Mouse (Mus musculus) liver, embryonic 14.5 days (tissue): ENCODE measurements around the gene Celf2. TPM values are rescaled to one million over a fixed set of nuclear protein-coding genes. Genes with fewer than 3 reads are reported as not detected.

ENCODE experiments used
- ATAC-seq: fragments of 200-750 bp; cut with Nextera tagmentation; 2 replicates; pipeline ENCODE4 v1.8.0; 2017; ENCODE audit warnings: moderate number of reproducible peaks, mild to moderate bottlenecking, moderate library complexity; ENCODE audit not compliant: insufficient read depth
- DNase-seq, 3 experiments: peaks; one replicate each; pipeline ENCODE4 v3.0.0-alpha.2; 2012 to 2013; ENCODE audit warnings: low read depth in 3 of 3, low spot score in 3 of 3
- H3K27ac ChIP-seq: fragments of 300-500 bp; sonication (generic); 2 replicates; pipeline ENCODE4 v1.5.1; 2014; ENCODE audit warnings: moderate library complexity, mild to moderate bottlenecking, control low read depth, inconsistent platforms
- H3K27me3 ChIP-seq: fragments of 300-500 bp; sonication (generic); 2 replicates; pipeline ENCODE4 v1.6.1; 2014; ENCODE audit warnings: mild to moderate bottlenecking, low read length, moderate library complexity; ENCODE audit not compliant: control insufficient read depth, insufficient read depth
- H3K36me3 ChIP-seq: fragments of 300-500 bp; sonication (generic); replicated peaks from 2 replicates; pipeline ENCODE4 v1.6.1; 2014; ENCODE audit warnings: low read depth; ENCODE audit not compliant: control insufficient read depth, insufficient read depth
- H3K4me1 ChIP-seq, 2 experiments: fragments of 200-500 bp in 1 of 2; fragments of 300-500 bp in 1 of 2; sonication (generic) in 1 of 2; replicated peaks; 2 replicates each; pipeline ENCODE4 v1.6.1; 2012 to 2014; ENCODE audit warnings: antibody characterized with exemption in 1 of 2, inconsistent platforms in 1 of 2, low read length in 1 of 2; ENCODE audit not compliant: control insufficient read depth in 2 of 2, insufficient read depth in 2 of 2
- H3K4me2 ChIP-seq: fragments of 300-500 bp; sonication (generic); 2 replicates; pipeline ENCODE4 v1.6.1; 2014; ENCODE audit warnings: low read depth, mild to moderate bottlenecking, control low read depth, moderate library complexity
- H3K4me3 ChIP-seq, 2 experiments: fragments of 200-500 bp in 1 of 2; fragments of 300-500 bp in 1 of 2; sonication (generic) in 1 of 2; 2 replicates each; pipeline ENCODE4 v1.5.1; 2012 to 2014; ENCODE audit warnings: low read depth in 2 of 2, low read length in 2 of 2, mild to moderate bottlenecking in 2 of 2, control low read depth in 1 of 2, inconsistent platforms in 1 of 2, moderate library complexity in 1 of 2; ENCODE audit not compliant: insufficient read depth in 1 of 2
- H3K9ac ChIP-seq: fragments of 300-500 bp; sonication (generic); replicated peaks from 2 replicates; pipeline ENCODE4 v1.6.1; 2014; ENCODE audit warnings: mild to moderate bottlenecking, control low read depth, moderate library complexity
- H3K9me3 ChIP-seq: fragments of 300-500 bp; sonication (generic); 2 replicates; pipeline ENCODE4 v1.6.1; 2016; ENCODE audit warnings: low read length, mixed read lengths; ENCODE audit not compliant: control insufficient read depth
- CTCF ChIP-seq: IDR thresholded peaks from 2 replicates; pipeline ENCODE4 v1.5.1; 2016; ENCODE audit warnings: antibody characterized with exemption, low read depth, control low read depth
- EP300 ChIP-seq: IDR thresholded peaks from 2 replicates; pipeline ENCODE4 v1.6.1; 2016; ENCODE audit warnings: antibody characterized with exemption, low read depth
- WGBS: fragments of 180-500 bp; shearing (Covaris S2); extraction: QIAGEN DNeasy Blood & Tissue Kit; methylation state at CpG from one replicate; pipeline ENCODE4 v1.1.7; 2014; ENCODE audit not compliant: insufficient replicate concordance; 5-methylcytosine and 5-hydroxymethylcytosine counted together
- polyA plus RNA-seq, 2 experiments: library from polyadenylated mRNA; depleted of rRNA in 1 of 2; stranded (reverse) in 1 of 2; unstranded in 1 of 2; fragments of >200 nt; fragmentation: Nextera tagmentation in 1 of 2; extraction: Ambion mirVana in 1 of 2; gene quantifications; 2 replicates each; pipeline versions ENCODE4 v1.2.1 to v1.2.3; 2012 to 2014

Gene Celf2
- polyA plus RNA-seq, 2 experiments, result 3.9 to 7.8 TPM

DNA sequence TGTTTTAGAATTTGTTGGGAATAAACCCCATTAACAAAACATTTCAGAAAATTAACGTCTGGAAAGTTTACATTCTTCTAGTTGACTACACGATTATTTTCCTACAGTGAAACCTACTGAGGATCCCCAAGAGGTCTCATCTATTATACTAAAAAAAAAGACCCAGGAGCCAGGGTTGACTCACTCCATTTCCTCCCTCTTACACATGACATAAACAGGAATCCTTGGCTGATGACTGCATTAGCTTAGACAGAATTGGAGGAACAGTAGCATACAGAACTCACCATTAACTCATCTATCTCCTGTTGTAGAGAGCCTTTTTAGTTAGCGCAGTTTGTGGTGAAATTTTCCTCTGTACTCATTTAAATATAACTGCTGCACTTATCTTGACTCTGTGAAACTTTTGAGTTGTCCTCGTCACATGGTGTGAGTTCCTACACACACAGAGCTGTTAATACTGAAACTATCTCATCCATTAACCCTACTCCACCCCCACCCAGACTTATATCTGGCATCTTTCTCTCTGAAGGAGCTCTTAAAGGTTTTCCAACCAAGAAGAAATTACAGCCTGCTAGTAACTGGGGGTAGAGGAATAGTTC, 813.9 kb downstream of the Celf2 start:
- Histone ChIP-seq H3K9ac (no peak overlapping the region), H3K4me1 (peaks cover 0 to 2% of the 10 kb centered on the region in 2 experiments; a peak in 1 of 4 replicates), H3K27ac (no peak overlapping the region), H3K9me3 (no peaks in the 10 kb centered on the region), H3K4me3 (no peak overlapping the region), H3K36me3 (no peaks in the 10 kb centered on the region), H3K27me3 (no peaks in the 10 kb centered on the region), H3K4me2 (no peak overlapping the region)
- ATAC-seq (no peak), DNase-seq (no peak)
- WGBS, result 31% methylated on average over 4 of the region's 4 CpGs
- TF ChIP-seq EP300 (no peak), CTCF (no peak)

DNA sequence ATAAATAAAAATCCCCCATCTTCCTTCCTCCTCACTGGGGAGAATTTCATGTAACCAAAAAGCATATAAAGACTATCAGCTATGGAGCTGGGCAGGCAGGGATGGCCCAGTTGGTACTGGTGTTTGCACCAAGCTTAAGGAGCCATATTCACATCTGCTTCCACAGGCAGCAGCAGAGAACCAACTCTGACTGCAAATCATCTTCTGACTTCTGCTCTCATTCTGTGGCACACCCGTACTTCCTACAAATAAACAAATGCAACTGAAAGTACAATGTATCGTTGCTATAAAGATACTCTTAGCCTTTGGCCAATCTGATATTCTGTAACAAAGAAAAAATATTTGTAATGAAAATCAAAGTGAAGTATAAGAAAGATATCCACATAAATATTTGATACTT, 819.7 kb downstream of the Celf2 start:
- Histone ChIP-seq H3K9ac (no peak overlapping the region), H3K4me1 (no peaks in the 10 kb centered on the region), H3K4me3 (no peak overlapping the region), H3K9me3 (no peaks in the 10 kb centered on the region), H3K27ac (no peak overlapping the region), H3K27me3 (no peaks in the 10 kb centered on the region), H3K36me3 (no peaks in the 10 kb centered on the region), H3K4me2 (no peak overlapping the region)
- DNase-seq (no peak), ATAC-seq (no peak)
- WGBS, result 56% methylated on average over 2 of the region's 2 CpGs
- TF ChIP-seq EP300 (no peak), CTCF (no peak)

DNA sequence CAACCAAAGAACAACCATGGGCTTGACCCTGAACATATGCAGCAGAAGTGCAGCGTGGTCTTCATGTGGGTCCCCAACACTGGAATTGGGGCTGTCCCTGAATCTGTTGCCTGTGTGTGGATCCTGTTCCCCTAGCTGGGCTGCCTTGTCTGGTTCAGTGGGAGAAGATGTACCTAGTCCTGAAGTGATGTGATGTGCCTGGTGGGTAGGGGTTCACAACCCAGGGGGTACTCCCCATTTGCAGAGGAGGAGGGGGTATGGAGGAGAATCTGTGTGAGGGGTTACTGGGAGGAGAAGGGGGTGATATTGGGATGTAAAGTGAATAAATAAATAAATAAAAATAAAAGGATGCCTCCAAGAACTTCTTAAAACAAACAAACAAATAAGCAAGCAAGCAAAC, 831.1 kb downstream of the Celf2 start:
- no peaks in the 10 kb centered on the region for H3K4me1 ChIP-seq
- H3K36me3 ChIP-seq, result no peaks in the 10 kb centered on the region
- TF ChIP-seq CTCF (no peak), EP300 (no peak)
- whole genome bisulfite sequencing, result 56% methylated on average over 1 of the region's 1 CpGs
- no peaks in the 10 kb centered on the region for H3K9me3 ChIP-seq
- no peak overlapping the region for H3K4me2 ChIP-seq
- DNase-seq (no peak), ATAC-seq (no peak)
- no peaks in the 10 kb centered on the region for H3K27me3 ChIP-seq
- H3K9ac ChIP-seq, result no peak overlapping the region
- no peak overlapping the region for H3K27ac ChIP-seq
- H3K4me3 ChIP-seq, result no peak overlapping the region

DNA sequence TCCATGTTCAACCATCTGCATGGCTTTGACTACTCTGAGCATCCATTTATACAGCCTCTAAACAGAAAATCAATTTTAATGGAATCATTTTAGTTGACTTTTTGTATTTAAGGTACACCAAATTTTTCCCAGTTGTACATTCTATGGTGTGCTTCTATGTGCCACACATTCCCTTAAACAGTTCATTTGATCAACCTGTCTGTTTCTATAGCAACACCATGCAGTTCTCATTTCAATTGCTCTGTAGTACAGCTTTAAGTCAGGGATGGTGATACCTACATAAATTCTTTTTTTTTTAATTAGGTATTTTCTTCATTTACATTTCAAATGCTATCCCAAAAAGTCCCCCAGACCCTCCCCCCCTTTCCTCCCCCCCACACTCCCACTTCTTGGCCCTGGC, 831.9 kb downstream of the Celf2 start:
- no peaks in the 10 kb centered on the region for H3K36me3 ChIP-seq
- H3K9me3 ChIP-seq, result no peaks in the 10 kb centered on the region
- no peaks in the 10 kb centered on the region for H3K4me1 ChIP-seq
- no peak overlapping the region for H3K9ac ChIP-seq
- ATAC-seq (no peak), DNase-seq (no peak)
- H3K27ac ChIP-seq, result no peak overlapping the region
- TF ChIP-seq CTCF (no peak), EP300 (no peak)
- no peak overlapping the region for H3K4me3 ChIP-seq
- no peaks in the 10 kb centered on the region for H3K27me3 ChIP-seq
- no peak overlapping the region for H3K4me2 ChIP-seq

DNA sequence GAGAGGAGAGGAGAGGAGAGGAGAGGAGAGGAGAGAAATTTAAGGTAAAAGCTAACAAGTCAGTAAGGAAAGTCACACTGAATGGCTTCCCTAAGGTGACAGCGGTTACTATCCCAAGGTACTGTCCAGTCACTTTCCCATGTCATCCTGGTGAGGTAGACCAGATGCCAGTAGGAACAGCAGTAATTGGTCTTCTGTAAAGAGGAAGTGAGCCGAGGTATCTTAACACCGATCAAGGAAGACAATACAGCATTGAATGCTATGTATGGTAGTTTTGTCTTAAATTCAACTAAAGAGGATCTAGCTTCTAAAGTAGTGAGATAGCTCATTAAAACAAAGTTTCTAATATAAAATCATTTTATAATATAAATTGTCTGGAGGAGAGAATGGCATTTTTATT, 835.0 kb downstream of the Celf2 start:
- Histone ChIP-seq H3K9ac (no peak overlapping the region), H3K4me2 (no peak overlapping the region), H3K4me3 (no peak overlapping the region), H3K27ac (no peak overlapping the region), H3K27me3 (no peaks in the 10 kb centered on the region), H3K9me3 (no peaks in the 10 kb centered on the region), H3K36me3 (no peaks in the 10 kb centered on the region), H3K4me1 (no peaks in the 10 kb centered on the region)
- DNase-seq (no peak), ATAC-seq (no peak)
- 42% methylated on average over 3 of the region's 3 CpGs for WGBS
- TF ChIP-seq EP300, result no peak
- no peak for TF ChIP-seq CTCF

DNA sequence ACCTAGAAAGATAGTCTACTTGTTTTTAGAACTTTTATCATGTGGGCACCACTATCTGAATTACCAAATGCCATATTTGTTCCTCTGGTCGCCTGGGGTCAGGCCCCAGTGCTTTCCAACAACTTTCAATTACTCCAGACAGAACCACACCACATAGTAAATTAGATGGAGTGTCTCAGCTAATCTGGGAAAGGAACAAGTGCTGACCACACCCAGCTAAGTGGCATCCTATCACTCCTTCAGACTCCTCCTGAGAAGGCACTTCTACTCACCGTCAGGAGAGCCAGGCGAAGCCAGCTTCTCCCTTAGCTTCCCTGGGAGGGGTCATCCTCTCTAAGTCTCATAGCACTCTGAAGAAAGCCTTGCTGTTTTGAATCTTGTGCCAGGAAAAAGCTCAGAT, 835.9 kb downstream of the Celf2 start:
- ATAC-seq (no peak), DNase-seq (no peak)

More for the DNA sequence above, 835.9 kb downstream of the Celf2 start:
- no peaks in the 10 kb centered on the region for H3K36me3 ChIP-seq
- no peaks in the 10 kb centered on the region for H3K9me3 ChIP-seq
- H3K4me1 ChIP-seq, result no peaks in the 10 kb centered on the region
- no peak overlapping the region for H3K27ac ChIP-seq
- 24% methylated on average over 3 of the region's 3 CpGs for WGBS
- H3K27me3 ChIP-seq, result no peaks in the 10 kb centered on the region
- H3K4me3 ChIP-seq, result no peak overlapping the region
- no peak for TF ChIP-seq CTCF
- TF ChIP-seq EP300, result no peak
- H3K4me2 ChIP-seq, result no peak overlapping the region
- H3K9ac ChIP-seq, result no peak overlapping the region
